Mouse (Mus musculus) liver, postnatal 0 days (tissue): ENCODE results near the gene Klhl18.

Experiments used
- CTCF ChIP-seq: sonication (generic); IDR thresholded peaks from 2 replicates; pipeline ENCODE4 v1.5.1; 2016; ENCODE audit warnings: antibody characterized with exemption, low read depth
- EP300 ChIP-seq: IDR thresholded peaks from 2 replicates; pipeline ENCODE4 v1.6.1; 2016; ENCODE audit warnings: antibody characterized with exemption, low read depth, mild to moderate bottlenecking

- TF ChIP-seq CTCF = no peak
- TF ChIP-seq EP300 = no peak
These were observed 11.2 kb downstream of the Klhl18 start for GRCm38 (mm10) chr9:110465336-110465735.
